Mouse (Mus musculus) cerebellum, adult 9-11 months (tissue): ENCODE results near the gene Wdr89.

ENCODE experiments used
- DNase-seq: peaks from one replicate; pipeline ENCODE4 v3.0.0; 2022

Wdr89 gene

DNA sequence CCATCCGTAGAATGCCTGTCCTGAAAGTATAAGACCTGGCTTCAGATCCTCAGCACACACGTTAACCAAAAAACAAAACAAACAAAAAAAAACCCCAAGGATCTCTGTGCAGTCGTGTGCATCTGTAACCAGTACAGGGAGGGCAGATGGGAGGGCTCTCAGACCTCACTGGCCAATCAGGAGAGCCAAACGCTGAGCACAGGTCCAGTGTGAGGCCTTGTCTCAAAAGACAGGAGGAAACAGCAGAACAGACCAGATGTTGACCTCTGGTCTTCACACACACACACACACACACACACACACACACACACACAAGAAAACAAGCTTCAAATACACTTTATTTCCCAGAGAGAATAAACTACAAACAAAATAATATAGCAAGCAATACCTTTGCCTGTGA is 69.8 kb downstream of the Wdr89 start:
- no peak for DNase-seq

- DNase-seq: no peak
These were observed 70.3 kb downstream of the Wdr89 start for GRCm38 (mm10) chr12:75598988-75599387.

GRCm38 (mm10) chr12:75597707-75598106 is 71.6 kb downstream of the Wdr89 start:
- DNase-seq: no peak

GRCm38 (mm10) chr12:75596154-75597002 is 73.0 kb downstream of the Wdr89 start, which contains the start of gene Ppp2r5e:
Ppp2r5e (minus strand) TSS chr12:75596245.
- peak; percentile 99 for DNase-seq

DNA sequence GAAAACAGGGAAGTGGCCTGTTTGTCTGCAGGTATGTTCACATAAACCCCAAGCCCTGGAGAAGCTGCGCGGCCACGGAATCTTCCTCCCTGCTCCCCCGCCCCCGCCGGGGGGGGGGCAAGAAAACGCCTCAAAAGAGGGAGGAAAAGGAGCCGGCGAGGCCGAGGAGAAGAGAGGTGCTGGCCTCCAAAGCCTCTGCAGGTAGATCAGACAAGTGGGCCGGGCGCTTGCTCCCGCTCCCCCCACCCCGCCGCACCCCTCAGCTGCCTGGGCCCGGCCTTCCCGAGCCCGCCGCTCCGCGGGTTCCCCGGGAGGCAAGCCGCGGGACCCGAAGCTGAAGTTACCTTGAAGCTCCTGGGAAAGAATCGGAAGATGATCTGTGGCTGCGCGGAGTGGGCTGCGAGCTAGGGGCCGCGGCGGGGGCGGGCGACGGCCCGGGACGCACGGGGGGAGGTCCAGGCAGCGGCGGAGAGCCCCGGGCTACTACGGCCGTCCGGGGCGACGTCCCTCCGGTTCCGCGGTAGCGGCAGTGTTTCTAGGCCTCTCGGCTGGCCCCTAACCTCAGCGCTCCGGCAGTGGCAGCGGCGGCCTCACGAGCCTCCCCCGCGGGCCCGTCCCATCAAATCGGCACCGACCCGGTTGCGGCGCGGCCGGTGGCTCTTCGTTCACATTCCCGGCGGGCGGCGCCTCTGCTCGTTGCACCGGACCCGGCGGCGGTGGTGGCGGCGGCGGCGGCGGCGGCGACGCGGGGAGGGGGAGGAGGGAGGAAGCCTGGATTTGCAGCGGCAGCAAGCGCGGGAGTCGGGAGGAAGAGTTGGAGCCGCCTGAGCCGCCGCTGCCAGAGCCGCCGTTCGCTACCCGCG is 73.8 kb downstream of the Wdr89 start:
- peak; percentile 69 for DNase-seq

DNA sequence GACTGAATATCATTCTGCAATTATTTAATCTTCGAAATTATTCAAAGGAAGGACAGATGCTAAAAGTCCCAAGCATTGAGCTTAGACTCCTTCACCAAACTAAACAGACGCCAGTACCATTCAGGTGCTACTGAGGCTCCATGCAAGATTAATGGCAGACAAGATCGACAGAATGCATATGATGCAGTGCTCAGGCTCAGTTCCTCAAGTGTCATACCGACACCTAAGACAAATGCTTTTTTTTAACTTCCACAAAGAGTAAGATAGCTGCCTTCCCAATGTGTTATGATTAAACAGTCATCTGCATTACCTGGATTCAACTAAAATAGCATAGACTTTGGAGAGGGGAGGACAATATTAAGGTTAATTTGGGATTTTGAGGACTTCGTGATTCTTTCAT is 74.9 kb downstream of the Wdr89 start:
- no peak for DNase-seq

DNA sequence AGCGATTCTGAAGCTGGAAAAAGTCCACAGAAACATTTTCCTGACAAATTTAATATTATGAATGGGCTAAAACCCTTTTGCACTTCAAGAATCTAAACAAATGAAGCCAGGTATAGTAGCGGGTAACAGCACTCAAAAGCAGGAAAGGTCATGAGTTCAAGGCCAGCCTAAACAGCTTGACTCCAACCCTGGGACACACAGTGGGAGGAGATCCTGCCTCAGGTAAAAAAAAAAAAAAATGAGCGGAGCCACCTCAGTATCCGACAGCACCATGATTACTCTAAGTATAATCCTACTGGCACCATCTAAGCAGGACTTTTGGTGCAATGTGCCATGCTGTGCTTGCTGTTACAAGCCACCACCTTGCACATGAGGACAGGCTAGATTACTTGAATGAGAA is 75.5 kb downstream of the Wdr89 start:
- no peak for DNase-seq

DNA sequence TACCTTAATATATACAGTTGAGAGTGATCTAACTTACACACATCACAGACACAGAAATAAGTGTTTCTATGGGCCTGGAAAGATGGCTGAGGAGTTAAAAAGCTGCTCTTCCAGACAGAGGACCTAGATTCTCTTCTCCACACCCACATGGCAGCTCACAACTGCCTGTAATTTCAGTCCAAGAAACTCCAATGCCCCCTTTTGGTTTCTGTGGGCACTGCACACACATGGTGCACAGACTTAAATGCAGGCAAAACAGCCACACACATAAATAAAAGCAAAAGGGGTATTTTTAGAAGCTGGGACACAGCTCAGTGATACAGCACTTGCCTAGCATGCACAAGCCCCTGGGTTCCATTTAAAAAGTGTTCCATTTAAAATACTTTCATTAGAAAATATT is 81.8 kb downstream of the Wdr89 start:
- no peak for DNase-seq

- DNase-seq: no peak
These were observed 85.6 kb downstream of the Wdr89 start for GRCm38 (mm10) chr12:75583776-75584175.
